Mouse (Mus musculus) cerebellum, adult 8-10 months (tissue): Measurements from ENCODE around the gene Aen.

Experiments used
- DNase-seq: peaks from one replicate; pipeline ENCODE4 v3.0.0; 2022

Gene Aen

GRCm38 (mm10) chr7:78895653-78896333, at the start of gene Aen:
Gene Aen, plus strand, starts transcription at chr7:78895854.
- DNase-seq, result peak; percentile 99

GRCm38 (mm10) chr7:78846066-78846716, 49.5 kb upstream of the Aen start:
- DNase-seq, result no peak

- DNase-seq, result peak; percentile 87
Observed at GRCm38 (mm10) chr7:78846737-78847434, 48.8 kb upstream of the Aen start, which contains the start of gene Det1. Gene Det1, minus strand, starts transcription at chr7:78847263.

GRCm38 (mm10) chr7:78854051-78854450, 41.6 kb upstream of the Aen start:
- DNase-seq, result no peak

- DNase-seq, result no peak
Observed at GRCm38 (mm10) chr7:78855044-78855655, 40.5 kb upstream of the Aen start.

- no peak for DNase-seq
Observed at GRCm38 (mm10) chr7:78863796-78864445, 31.7 kb upstream of the Aen start.

GRCm38 (mm10) chr7:78864446-78864802, 31.2 kb upstream of the Aen start:
- DNase-seq, result no peak

- DNase-seq, result no peak
Observed at GRCm38 (mm10) chr7:78865212-78865949, 30.3 kb upstream of the Aen start.

GRCm38 (mm10) chr7:78868731-78869130, 26.9 kb upstream of the Aen start:
- no peak for DNase-seq

GRCm38 (mm10) chr7:78872366-78872765, 23.3 kb upstream of the Aen start:
- no peak for DNase-seq

GRCm38 (mm10) chr7:78872831-78873230, 22.8 kb upstream of the Aen start:
- no peak for DNase-seq

GRCm38 (mm10) chr7:78881607-78882468, 13.8 kb upstream of the Aen start:
- no peak for DNase-seq

GRCm38 (mm10) chr7:78882469-78882837, 13.2 kb upstream of the Aen start:
- no peak for DNase-seq

GRCm38 (mm10) chr7:78883016-78883725, 12.5 kb upstream of the Aen start:
- no peak for DNase-seq

- no peak for DNase-seq
Observed at GRCm38 (mm10) chr7:78883726-78884060, 12.0 kb upstream of the Aen start.

GRCm38 (mm10) chr7:78884139-78884538, 11.5 kb upstream of the Aen start:
- DNase-seq, result no peak

GRCm38 (mm10) chr7:78885404-78885803, 10.2 kb upstream of the Aen start:
- DNase-seq, result no peak

GRCm38 (mm10) chr7:78886496-78886895, 9.2 kb upstream of the Aen start:
- no peak for DNase-seq

- DNase-seq, result no peak
Observed at GRCm38 (mm10) chr7:78887431-78887842, 8.2 kb upstream of the Aen start.

GRCm38 (mm10) chr7:78890641-78891040, 5.0 kb upstream of the Aen start:
- peak; percentile 86 for DNase-seq

- DNase-seq, result no peak
Observed at GRCm38 (mm10) chr7:78893917-78894316, 1.7 kb upstream of the Aen start.
